Mouse (Mus musculus) T-helper 1 cell (primary cell): ENCODE measurements around the gene Top1.
"Not testable (repeated sequence)": the region's sequence is repeated elsewhere in the genome, so short reads cannot be mapped to it uniquely, and the experiment has no call there.

Source experiments
- in situ Hi-C: fragments of 300-600 bp; cut with MboI, MseI; formaldehyde crosslinking; loops from one replicate; pipeline ENCODE4 v1.15.1; 2025; ENCODE audit warnings: high pct_unique_total_duplicates

Gene Top1

GRCm38 (mm10) chr2:160630872-160631597 is 14.7 kb upstream of the Top1 start:
- in situ Hi-C loops = no loop called here

- in situ Hi-C loops = no loop called here
These were observed 5.6 kb upstream of the Top1 start for GRCm38 (mm10) chr2:160639911-160640717.

GRCm38 (mm10) chr2:160641176-160641575 is 4.5 kb upstream of the Top1 start:
- in situ Hi-C loops = no loop called here

GRCm38 (mm10) chr2:160646144-160646844 is 606 bp downstream of the Top1 start:
- in situ Hi-C loops = no loop called here

GRCm38 (mm10) chr2:160646845-160647178 is 1.1 kb downstream of the Top1 start:
- in situ Hi-C loops = no loop called here

GRCm38 (mm10) chr2:160648097-160648496 is 2.4 kb downstream of the Top1 start:
- in situ Hi-C loops = no loop called here

GRCm38 (mm10) chr2:160649072-160649471 is 3.4 kb downstream of the Top1 start:
- in situ Hi-C loops = no loop called here

GRCm38 (mm10) chr2:160651165-160651564 is 5.5 kb downstream of the Top1 start:
- in situ Hi-C loops = loop anchor here (5.0 kb wide), 1 partner anchor 49 kb away; no protein-coding TSS in a partner anchor

GRCm38 (mm10) chr2:160653218-160653617 is 7.5 kb downstream of the Top1 start:
- in situ Hi-C loops = loop anchor here (5.0 kb wide), 1 partner anchor 51 kb away; no protein-coding TSS in a partner anchor

GRCm38 (mm10) chr2:160655561-160655960 is 9.9 kb downstream of the Top1 start:
- in situ Hi-C loops = no loop called here

GRCm38 (mm10) chr2:160656234-160656633 is 10.5 kb downstream of the Top1 start:
- in situ Hi-C loops = no loop called here

GRCm38 (mm10) chr2:160657801-160658442 is 12.2 kb downstream of the Top1 start:
- in situ Hi-C loops = no loop called here

- in situ Hi-C loops = no loop called here
These were observed 13.1 kb downstream of the Top1 start for GRCm38 (mm10) chr2:160658811-160659210.

GRCm38 (mm10) chr2:160664421-160664820 is 18.7 kb downstream of the Top1 start:
- in situ Hi-C loops = no loop called here

GRCm38 (mm10) chr2:160664986-160665385 is 19.3 kb downstream of the Top1 start:
- in situ Hi-C loops = not testable (repeated sequence)

GRCm38 (mm10) chr2:160667259-160667658 is 21.6 kb downstream of the Top1 start:
- in situ Hi-C loops = no loop called here

GRCm38 (mm10) chr2:160700271-160700670 is 54.6 kb downstream of the Top1 start:
- in situ Hi-C loops = loop anchor here (10.0 kb wide), 1 partner anchor 285 kb away; no protein-coding TSS in a partner anchor

GRCm38 (mm10) chr2:160701603-160702002 is 55.9 kb downstream of the Top1 start:
- in situ Hi-C loops = loop anchor here (10.0 kb wide), 1 partner anchor 283 kb away; no protein-coding TSS in a partner anchor

- in situ Hi-C loops = loop anchor here (10.0 kb wide), 1 partner anchor 282 kb away; no protein-coding TSS in a partner anchor
These were observed 57.1 kb downstream of the Top1 start for GRCm38 (mm10) chr2:160702824-160703223.

- in situ Hi-C loops = loop anchor here (10.0 kb wide), 1 partner anchor 277 kb away; no protein-coding TSS in a partner anchor
These were observed 62.0 kb downstream of the Top1 start for GRCm38 (mm10) chr2:160707673-160708072.

- in situ Hi-C loops = no loop called here
These were observed 69.9 kb downstream of the Top1 start for GRCm38 (mm10) chr2:160715463-160716030.
